Mouse (Mus musculus): ENCODE measurements around the gene Fam163a.

Gene Fam163a

DNA sequence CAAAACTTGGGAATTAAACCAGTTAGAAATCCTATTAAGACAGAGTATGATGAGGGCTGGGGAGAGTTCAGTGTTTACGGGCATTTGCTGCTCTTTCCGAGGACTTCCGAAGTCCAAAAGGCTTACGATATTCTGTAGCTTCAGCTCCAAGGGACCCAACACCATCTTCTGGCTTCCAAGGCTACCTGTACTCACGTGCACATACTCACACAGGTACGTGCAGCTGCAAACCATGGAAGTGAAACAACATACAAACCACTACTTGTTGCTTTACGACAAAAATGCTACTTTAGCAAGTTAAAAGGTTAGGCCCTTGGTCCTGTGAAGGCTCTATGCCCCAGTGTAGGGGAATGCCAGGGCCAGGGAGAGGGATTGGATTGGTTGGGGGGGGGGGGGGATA, 170.9 kb downstream of the Fam163a start:
- DNase-seq (ENCODE audit: low read depth, low spot score), result no peak

DNA sequence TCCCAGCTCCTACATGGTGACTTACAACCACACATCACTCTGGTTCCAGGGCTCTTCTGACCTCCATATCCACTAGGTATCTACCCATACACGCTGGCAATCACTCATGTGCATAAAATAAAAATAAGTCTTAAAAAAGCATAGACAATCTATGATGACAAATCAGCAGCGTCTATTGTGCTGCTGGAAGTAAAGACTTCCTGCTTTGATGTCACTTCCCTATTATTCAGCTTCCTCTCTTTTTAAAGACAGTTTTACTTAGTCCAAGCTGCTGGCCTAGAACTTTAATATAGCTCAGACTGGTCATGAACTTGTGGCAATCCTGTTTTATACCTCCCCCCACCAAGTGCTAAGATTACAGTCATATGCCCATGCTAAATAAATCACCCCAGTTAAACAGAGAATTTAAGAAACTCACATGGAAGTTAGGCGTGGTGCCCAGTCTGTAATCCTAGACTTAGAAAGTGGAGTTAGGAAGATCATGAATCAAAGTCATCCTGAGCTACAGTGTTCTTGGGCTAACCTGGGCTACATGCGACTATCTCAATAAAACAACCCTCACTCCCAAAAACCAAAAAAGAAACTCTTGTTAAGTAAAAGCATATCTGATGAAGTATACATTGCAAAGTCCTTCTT, 176.4 kb downstream of the Fam163a start:
- no peak for DNase-seq (ENCODE audit: low read depth, low spot score)

DNA sequence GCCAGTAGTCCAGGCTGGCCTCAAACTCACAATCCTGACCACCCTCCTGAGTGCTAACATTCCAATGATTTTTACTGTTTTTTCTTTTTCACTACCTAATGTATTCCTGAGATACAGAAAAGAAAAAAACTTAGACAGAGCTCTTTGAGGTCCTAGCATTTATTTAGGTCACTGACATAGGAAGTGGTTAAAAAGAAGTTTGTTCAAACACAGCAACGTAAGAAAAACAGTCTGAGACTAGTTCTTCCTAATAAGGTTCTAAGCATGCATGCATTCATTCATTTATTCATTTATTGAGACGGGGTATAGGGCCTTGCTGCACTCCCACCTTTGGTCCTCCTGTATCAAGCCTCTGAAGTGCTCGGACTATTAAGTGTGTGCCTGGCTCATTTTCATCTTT, 177.0 kb downstream of the Fam163a start:
- no peak for DNase-seq (ENCODE audit: low read depth, low spot score)
